Mouse (Mus musculus) embryo, embryonic 10.5 days (tissue): ENCODE results near the gene Zpbp.
A peak's percentile ranks its signal among the peaks of the same experiment; 100 is the strongest.

Experiments
- DNase-seq: peaks from one replicate; pipeline ENCODE4 v3.0.0-alpha.2; 2015; ENCODE audit warnings: low spot score

The Zpbp gene

DNA sequence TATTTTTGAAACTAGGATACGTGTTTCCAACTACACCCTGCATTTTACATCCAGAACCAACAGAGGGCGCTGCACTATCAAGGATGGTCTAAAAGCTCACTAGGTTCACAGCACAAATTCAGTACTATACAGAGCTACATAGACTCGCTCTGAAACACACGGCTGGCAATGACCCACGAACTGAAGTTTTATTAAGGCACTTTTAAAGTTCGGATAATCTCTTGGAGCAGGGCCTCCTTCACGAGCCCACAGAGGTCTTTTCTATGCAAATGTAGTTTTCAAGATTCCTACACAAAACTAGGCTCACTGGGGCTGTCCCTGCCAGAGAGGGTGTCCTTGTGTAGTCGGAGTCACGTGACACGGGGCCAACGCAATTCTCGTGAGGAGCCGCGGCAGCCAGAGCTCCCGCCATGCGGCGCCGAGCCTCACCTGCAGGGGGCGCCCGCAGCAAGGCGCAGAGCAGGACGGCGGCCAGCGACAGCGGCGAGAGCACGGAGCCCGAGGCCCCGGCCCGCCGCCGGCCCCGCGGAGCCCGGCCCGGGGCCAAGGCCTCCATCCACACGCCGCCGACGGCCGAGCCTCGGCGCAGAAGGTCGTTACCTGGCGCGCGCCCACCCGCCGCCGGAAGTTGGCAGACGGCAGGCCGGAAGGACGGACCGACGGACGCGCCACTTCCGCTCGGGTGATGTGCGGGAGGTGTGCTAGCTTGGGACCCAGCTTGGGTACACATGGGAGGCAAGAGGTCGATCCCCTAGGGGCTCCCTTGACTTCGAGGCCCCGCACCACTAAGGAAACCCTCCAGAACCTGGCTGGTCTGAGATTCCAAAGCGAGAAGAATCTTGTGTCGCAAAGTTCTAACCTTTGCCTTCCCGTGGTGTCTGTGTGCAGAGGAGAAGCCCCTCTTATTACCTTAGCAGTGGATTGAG lies at the start of gene Zpbp, which contains the start of gene Spata48:
Gene Zpbp, minus strand, starts transcription at position 774 of the 926 bp plus-strand sequence.
Gene Spata48, plus strand, starts transcription at position 460 of the 926 bp plus-strand sequence.
- DNase-seq, result peak; percentile 93

GRCm38 (mm10) chr11:11509413-11509812 lies 47.2 kb upstream of the Zpbp start:
- DNase-seq, result no peak

DNA sequence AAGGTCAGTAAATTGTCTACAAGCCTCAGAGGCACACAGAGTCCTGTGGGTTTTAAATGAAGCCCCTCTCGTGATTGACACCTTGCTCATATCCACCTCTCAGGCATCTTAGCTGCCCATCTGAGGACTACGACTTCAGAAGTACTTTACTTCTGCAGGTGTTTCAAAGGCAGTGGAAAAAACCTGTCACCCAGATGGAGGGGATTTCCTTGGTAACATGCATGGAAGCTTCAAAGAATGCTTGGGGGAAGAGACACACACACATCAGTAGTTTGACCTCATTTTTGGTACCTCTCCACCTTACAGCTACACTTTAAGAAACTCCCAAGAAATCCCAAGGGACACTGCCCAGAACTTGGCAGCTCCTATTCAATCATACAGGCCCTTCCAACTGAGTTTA lies 44.0 kb upstream of the Zpbp start:
- DNase-seq, result no peak

- DNase-seq, result peak; percentile 75
These were observed 37.7 kb upstream of the Zpbp start for GRCm38 (mm10) chr11:11499944-11500343.

GRCm38 (mm10) chr11:11495697-11496096 lies 33.5 kb upstream of the Zpbp start:
- no peak for DNase-seq

- DNase-seq, result no peak
These were observed 29.8 kb upstream of the Zpbp start for GRCm38 (mm10) chr11:11492044-11492443.

DNA sequence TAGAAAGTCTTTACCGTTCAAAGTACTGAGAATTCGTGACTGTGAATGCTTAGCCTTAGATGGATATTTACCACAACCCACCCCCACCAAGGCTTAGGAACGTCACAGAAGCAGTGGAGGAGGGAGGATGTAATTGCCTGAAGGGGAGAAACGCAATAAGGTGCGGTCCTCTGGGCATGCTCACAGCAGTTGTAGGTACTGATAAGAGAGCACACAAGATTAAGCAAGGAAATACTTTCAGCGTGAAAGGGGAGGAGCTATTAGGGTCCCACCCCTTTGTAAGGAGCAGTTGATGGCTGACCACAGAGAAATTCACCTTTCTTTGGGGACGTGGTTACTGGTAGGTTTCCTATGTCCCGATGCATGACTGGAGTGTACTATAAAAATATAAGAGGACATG lies 22.2 kb upstream of the Zpbp start:
- no peak for DNase-seq

DNA sequence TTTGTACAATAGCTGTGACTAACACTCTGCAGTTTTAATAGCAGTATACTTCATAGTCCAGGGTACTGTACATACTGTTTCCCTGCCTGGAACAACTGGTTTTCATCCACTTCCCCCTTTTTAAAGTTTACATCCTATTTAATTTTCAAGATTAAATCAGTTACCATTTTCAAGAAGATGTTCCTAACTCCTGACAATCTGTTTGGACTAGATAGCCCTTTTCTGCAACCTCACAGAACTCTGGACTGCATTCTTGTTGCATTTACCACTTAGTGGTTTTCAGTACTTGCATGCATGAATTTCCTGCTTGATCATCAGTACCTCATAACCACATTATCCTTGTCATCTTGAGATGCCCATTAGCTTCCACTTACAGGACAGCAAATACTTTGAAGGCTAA lies 6.7 kb upstream of the Zpbp start:
- DNase-seq, result no peak

DNA sequence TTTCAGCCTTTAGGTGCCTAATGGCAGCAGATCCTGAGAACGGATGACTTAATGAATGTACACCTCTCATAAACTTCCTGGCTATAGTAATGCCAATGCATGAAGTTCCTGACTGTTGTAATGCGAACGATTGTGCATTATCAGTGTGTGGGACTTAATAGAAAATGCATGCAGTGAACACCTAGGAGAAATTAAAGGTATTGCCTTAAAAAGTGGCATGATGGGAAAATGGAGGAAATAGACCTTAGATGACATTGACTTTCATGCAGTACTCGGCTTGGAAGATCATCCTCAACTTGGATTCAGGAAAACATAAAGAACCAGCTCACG lies 318 bp upstream of the Zpbp start:
- no peak for DNase-seq

DNA sequence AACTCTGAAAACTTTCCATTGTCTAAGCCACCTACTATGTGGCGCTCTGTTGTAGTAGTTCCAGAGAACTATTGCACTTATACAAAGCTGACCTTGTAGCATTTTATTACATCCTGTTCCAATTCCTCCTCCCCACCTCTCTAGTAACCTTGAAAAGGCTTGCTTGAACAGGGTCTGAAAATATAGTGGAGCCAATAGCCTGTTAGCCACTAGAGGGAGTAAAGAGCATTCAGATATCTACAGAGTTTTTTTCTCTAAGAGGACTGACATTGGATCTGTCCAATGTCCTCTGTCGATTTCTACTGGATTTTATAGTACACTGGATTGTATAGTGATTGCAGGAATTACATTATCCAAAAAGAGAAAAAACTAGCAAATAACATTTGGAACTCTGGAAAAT lies 7.2 kb downstream of the Zpbp start:
- DNase-seq, result peak; percentile 46

DNA sequence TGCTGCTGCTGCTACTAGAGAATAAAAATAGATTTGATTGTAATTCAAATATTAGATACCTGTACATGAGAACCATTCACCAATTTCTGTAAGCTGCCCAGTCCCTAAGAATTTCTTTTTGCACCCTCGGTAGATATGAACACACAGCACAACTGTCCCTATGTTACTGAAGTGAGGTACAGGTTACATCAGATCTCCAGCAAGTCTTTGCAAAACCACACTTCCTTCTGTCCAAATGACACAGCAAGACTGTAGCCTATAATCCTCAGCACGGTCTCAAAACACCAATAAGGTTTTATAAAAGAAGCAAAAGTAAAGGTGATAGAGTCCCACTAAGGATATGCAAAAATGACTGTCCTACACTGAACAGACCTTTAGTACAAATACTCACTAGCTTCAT lies 44.9 kb downstream of the Zpbp start:
- no peak for DNase-seq

DNA sequence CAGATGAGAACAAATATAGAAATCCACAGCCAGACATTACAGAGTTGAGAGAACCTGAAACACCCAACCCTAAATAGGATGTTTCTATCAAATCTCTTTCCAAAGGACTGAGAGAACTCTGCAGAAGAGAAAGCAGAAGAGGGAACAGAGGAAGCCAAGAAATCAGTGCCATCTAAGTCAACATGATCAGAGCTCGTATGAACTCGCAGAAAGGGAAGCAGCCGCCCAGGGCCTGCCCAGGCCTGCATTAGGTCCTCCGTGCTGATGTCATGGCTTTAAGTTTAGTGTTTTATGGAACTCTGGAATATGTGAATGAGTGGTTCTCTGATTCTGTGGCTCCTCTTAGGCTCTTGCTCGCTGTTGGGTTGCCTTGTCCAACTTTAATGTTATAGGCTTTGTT lies 48.0 kb downstream of the Zpbp start:
- no peak for DNase-seq

- no peak for DNase-seq
These were observed 67.5 kb downstream of the Zpbp start for GRCm38 (mm10) chr11:11394686-11395085.

DNA sequence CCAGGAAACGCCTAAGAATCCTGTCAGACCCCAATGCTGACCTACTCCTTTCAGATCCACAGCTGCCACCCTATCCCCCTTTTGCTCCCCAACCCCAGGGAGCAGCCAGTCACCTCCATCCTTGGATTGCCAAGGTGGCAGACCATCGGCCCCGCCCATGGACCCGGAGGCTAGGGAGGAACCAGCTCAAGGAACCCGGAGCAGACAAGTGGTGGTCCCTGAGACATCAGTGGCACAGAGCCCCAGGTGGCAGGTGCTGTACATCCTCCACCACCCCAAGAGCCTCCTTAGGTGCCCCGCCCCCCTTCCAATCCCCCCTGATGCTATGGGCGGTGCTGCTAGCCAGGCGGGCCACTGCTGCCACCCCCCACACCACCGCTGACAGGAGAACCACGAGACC lies 69.0 kb downstream of the Zpbp start:
- no peak for DNase-seq

GRCm38 (mm10) chr11:11371305-11371704 lies 90.9 kb downstream of the Zpbp start:
- DNase-seq, result no peak

DNA sequence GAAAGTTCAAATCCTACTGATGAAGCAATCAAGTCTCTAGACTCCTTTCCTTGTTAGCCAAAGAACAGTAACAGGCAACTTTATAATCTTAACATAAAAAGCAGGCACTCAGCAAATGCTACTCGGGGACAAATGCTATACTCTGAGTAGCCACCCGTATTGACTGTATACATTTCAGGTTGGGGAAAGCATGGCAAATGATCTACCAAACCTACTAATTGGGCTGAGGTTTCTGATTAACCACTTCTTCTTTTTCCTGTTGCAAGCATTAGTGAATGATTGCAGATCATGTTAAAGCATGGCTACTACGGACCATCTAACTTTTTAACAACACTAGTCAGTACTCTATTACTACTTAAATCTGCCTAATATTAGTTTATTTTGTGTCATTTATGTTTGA lies 178.7 kb downstream of the Zpbp start:
- DNase-seq, result no peak

- DNase-seq, result no peak
These were observed 182.1 kb downstream of the Zpbp start for GRCm38 (mm10) chr11:11280128-11280527.

DNA sequence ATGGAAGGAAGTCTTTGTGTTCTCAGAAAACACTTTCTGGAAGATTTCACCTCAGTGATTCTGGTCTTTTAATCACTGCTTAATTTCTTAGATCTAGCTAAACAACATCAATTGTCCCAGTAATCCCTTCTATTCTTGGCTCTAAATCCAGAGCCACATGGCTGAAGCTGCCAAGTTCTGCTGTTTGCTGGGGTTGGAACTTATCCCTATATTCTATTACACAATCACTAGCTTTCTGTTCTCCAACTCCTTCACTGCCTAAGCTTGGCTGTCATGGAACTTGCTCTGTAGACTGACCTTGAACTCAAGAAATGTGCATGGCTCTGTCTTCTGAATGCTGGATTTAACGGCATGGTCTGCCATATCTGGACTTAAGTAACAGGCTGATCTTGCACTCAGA lies 204.9 kb downstream of the Zpbp start:
- DNase-seq, result no peak

DNA sequence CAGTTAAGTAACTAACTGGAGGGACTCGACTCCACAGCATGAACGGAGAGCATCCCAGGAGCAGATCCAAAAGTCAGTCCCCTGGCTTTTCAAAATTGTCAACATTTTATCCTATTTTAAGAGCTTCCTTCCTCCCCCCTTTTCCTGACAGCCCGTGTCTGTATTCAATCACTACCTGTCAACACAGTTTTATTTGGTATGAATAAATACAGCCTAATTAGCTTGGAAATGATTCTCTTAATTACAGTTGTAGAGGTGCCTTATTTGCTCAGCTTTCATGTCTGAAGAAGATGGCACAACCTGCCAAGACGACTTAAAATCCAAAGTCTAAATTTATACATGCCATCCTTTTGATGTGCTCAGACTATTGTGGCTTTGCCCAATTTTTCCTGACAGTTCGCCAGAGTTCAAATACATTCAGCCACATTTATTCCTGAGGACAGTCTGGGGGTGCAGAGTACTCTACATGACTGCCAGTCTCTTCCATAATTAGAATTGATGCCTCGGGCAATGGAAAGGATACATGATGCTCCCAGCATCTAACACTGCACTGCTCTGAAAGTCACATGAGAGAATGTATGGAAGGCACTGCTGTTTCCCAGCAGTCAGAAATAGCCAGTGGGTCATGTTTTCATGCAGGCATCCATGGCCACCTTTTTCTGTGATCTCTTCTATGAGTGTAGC lies 219.4 kb downstream of the Zpbp start:
- DNase-seq, result no peak

GRCm38 (mm10) chr11:11239346-11239745 lies 222.9 kb downstream of the Zpbp start:
- DNase-seq, result peak; percentile 38
